Mouse (Mus musculus) fibroblast of lung, adult 2 months (primary cell): Measurements from ENCODE around the gene Abcb8.
A peak's percentile ranks its signal among the peaks of the same experiment; 100 is the strongest.

Source experiments
- DNase-seq: peaks from one replicate; pipeline ENCODE4 v3.0.0-alpha.2; 2011; ENCODE audit warnings: low read depth

Abcb8 gene

GRCm38 (mm10) chr5:24426556-24427284 lies 33.3 kb downstream of the Abcb8 start:
- DNase-seq = no peak

- no peak for DNase-seq
Observed at GRCm38 (mm10) chr5:24427285-24427633, 33.8 kb downstream of the Abcb8 start.

GRCm38 (mm10) chr5:24427981-24428402 lies 34.5 kb downstream of the Abcb8 start:
- DNase-seq = no peak

- no peak for DNase-seq
Observed at GRCm38 (mm10) chr5:24428596-24428995, 35.1 kb downstream of the Abcb8 start.

GRCm38 (mm10) chr5:24433993-24434392 lies 40.5 kb downstream of the Abcb8 start:
- no peak for DNase-seq

- no peak for DNase-seq
Observed at GRCm38 (mm10) chr5:24441187-24441586, 47.7 kb downstream of the Abcb8 start.

GRCm38 (mm10) chr5:24442029-24442428 lies 48.6 kb downstream of the Abcb8 start:
- DNase-seq = no peak

GRCm38 (mm10) chr5:24443204-24443603 lies 49.7 kb downstream of the Abcb8 start:
- DNase-seq = no peak

GRCm38 (mm10) chr5:24443927-24444326 lies 50.5 kb downstream of the Abcb8 start:
- DNase-seq = no peak

- DNase-seq = no peak
Observed at GRCm38 (mm10) chr5:24444746-24445427, 51.4 kb downstream of the Abcb8 start, which contains the start of gene Fastk. Fastk (minus strand) TSS chr5:24445287.

GRCm38 (mm10) chr5:24445428-24446080 lies 52.1 kb downstream of the Abcb8 start:
- DNase-seq = no peak

GRCm38 (mm10) chr5:24446630-24447029 lies 53.2 kb downstream of the Abcb8 start:
- DNase-seq = no peak

- DNase-seq = no peak
Observed at GRCm38 (mm10) chr5:24447624-24448298, 54.3 kb downstream of the Abcb8 start, which contains the start of gene Tmub1. Tmub1 (minus strand) TSS chr5:24447854.

- peak; percentile 62 for DNase-seq
Observed at GRCm38 (mm10) chr5:24451264-24452029, 58.0 kb downstream of the Abcb8 start.

GRCm38 (mm10) chr5:24452030-24452690 lies 58.7 kb downstream of the Abcb8 start, which contains the start of gene Agap3:
Agap3 (plus strand) TSS chr5:24452177.
- DNase-seq = no peak

GRCm38 (mm10) chr5:24452691-24453233 lies 59.3 kb downstream of the Abcb8 start:
- DNase-seq = no peak

GRCm38 (mm10) chr5:24453283-24453984 lies 60.0 kb downstream of the Abcb8 start:
- no peak for DNase-seq

- DNase-seq = no peak
Observed at GRCm38 (mm10) chr5:24453985-24454303, 60.5 kb downstream of the Abcb8 start.

GRCm38 (mm10) chr5:24455076-24455475 lies 61.6 kb downstream of the Abcb8 start:
- DNase-seq = no peak

GRCm38 (mm10) chr5:24455613-24456012 lies 62.1 kb downstream of the Abcb8 start:
- DNase-seq = no peak
